Mouse (Mus musculus): ENCODE measurements around the gene Csnk1d.

DNA sequence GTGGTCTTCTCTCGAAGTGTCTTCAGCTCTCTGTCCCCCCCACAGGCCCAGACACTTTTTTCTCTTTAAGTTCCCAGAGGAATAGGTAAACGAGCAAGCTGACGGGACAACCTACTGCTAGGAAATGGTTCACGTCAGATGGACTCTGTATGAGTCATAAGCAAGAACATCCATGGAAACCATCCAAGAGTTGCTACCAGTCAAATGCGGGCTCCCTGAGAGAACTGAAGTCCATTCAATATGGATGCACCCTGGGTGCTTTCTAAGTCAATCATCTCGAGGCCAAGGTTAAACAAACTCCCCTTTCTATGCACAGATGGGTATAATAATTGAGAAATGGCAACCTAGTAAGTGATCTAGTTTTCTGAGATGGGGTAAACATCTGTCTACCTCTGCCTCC lies 17.8 kb downstream of the Csnk1d start:
- no peak for TF ChIP-seq CTCF (IDR thresholded peaks at IDR 0.05; ENCODE audit: low read depth, low read length)
- no peak for TF ChIP-seq POLR2AphosphoS5 (IDR thresholded peaks at IDR 0.05; ENCODE audit: insufficient replicate concordance, low read depth, low read length)
- no peak for TF ChIP-seq GATA1 (IDR thresholded peaks at IDR 0.05; ENCODE audit: borderline replicate concordance, low read length)
